In the genomic region with DNA sequence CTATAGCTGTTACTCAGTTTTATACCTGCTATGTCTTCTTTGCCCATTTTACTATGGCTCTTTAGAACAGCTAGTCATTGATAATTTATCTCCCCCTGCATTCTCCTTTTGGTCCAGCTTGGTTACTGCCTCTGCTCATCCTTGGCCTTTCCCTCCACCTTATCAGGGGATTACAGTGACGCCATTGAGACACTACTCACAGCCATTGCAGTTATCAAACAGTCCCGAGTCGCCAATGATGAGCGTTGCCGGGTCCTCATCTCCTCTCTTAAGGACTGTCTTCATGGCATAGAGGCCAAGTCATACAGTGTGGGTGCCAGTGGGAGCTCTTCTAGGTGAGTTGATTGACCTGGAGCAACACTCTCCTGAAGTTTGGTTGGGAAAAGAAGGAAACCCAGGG, we compare ENCODE assay signal across 18 mouse cellular contexts. TPM values are rescaled to one million over a fixed set of nuclear protein-coding genes. Genes with fewer than 3 reads are reported as not detected.
A peak's percentile ranks its signal among the peaks of the same experiment; 100 is the strongest.
DNase-seq lines count a peak whose midpoint lies in the region; ATAC-seq and TF ChIP-seq lines count a peak whose summit lies in the region.
"Had no signal": no experiment of that assay in that cellular context is flagged by ENCODE, and none has a peak within 500 bp of the region (broad histone marks: within the 10 kb centered on the region; RNA-seq: fewer than 3 reads in every experiment).

No protein-coding gene starts in this region.

- peak; percentile 66 for DNase-seq in c-Kit-positive CD71-positive TER-119-positive erythroid progenitor cells, embryonic 14.5 days (ENCODE audit: low spot score)
- peak; percentile 40 to 45 (median 42) for DNase-seq in liver, embryonic 14.5 days (ENCODE audit: low read depth in 3 of 3, low spot score in 3 of 3)
- no peak for DNase-seq in embryonic facial prominence, embryonic 10.5 days (ENCODE audit: low spot score)
- no peak for DNase-seq in hindbrain, postnatal 0 days (ENCODE audit: low spot score)
- DNase-seq in thymus, postnatal 25 days, result no peak
- DNase-seq: adrenal gland, postnatal 10 days; cerebellum, adult 2 months; cerebellum, postnatal 10 days; gastrocnemius, adult 2 months; gastrocnemius, postnatal 25 days; heart, postnatal 36 days had no signal

- no peak for TF ChIP-seq EP300 in liver, embryonic 14.5 days (IDR thresholded peaks at IDR 0.05; ENCODE audit: low read depth)

- 27% methylated on average over 5 of the region's 5 CpGs for WGBS in liver, embryonic 14.5 days (ENCODE audit: insufficient replicate concordance)
- 90% methylated on average over 5 of the region's 5 CpGs for WGBS in embryonic facial prominence, embryonic 10.5 days
- 97% methylated on average over 5 of the region's 5 CpGs for WGBS in hindbrain, postnatal 0 days

- peak overlapping the region; percentile 21; the same call in 1 of the 2 replicates for H3K27ac ChIP-seq in liver, embryonic 14.5 days
- H3K27ac ChIP-seq in embryonic facial prominence, embryonic 10.5 days (replicated peaks), result no peak overlapping the region
- no peak overlapping the region for H3K27ac ChIP-seq in hindbrain, postnatal 0 days
- H3K27ac ChIP-seq: embryonic facial prominence, embryonic 12.5 days; forebrain, embryonic 13.5 days; heart, embryonic 13.5 days; hindbrain, embryonic 15.5 days had no signal

- H3K9ac ChIP-seq in liver, embryonic 14.5 days (replicated peaks), result no peak overlapping the region
- no peak overlapping the region for H3K9ac ChIP-seq in hindbrain, postnatal 0 days (replicated peaks; ENCODE audit: low read length)
- H3K9ac ChIP-seq: embryonic facial prominence, embryonic 12.5 days; forebrain, embryonic 13.5 days; heart, embryonic 13.5 days; hindbrain, embryonic 15.5 days had no signal

- H3K4me3 ChIP-seq in liver, embryonic 14.5 days (ENCODE audit: insufficient read depth in 1 of 2, low read depth in 2 of 2, low read length in 2 of 2), result no peak overlapping the region
- H3K4me3 ChIP-seq in embryonic facial prominence, embryonic 10.5 days, result no peak overlapping the region
- no peak overlapping the region for H3K4me3 ChIP-seq in hindbrain, postnatal 0 days (ENCODE audit: low read length)
- H3K4me3 ChIP-seq: embryonic facial prominence, embryonic 12.5 days; forebrain, embryonic 13.5 days; gastrocnemius, adult 2 months; heart, embryonic 13.5 days; hindbrain, embryonic 15.5 days had no signal

- peak; percentile 70; the same call in 1 of the 2 replicates for ATAC-seq in erythroid progenitor cell, adult 5-6 weeks (replicated peaks; ENCODE audit: low FRiP score, poor library complexity, severe bottlenecking)
- peak; percentile 82 for ATAC-seq in liver, embryonic 14.5 days (ENCODE audit: insufficient read depth)
- peak; percentile 59 for ATAC-seq in megakaryocyte-erythroid progenitor cell, adult 5-6 weeks (replicated peaks; ENCODE audit: low FRiP score, low TSS enrichment, poor library complexity, severe bottlenecking)
- ATAC-seq in hindbrain, postnatal 0 days, result no peak
- ATAC-seq: forebrain, embryonic 13.5 days; inflammation-experienced regulatory T-cells, adult 6 months had no signal

- peaks cover 85% of the 10 kb centered on the region for H3K36me3 ChIP-seq in liver, embryonic 14.5 days (replicated peaks; ENCODE audit: control insufficient read depth, insufficient read depth, low read depth)
- peaks cover 99% of the 10 kb centered on the region for H3K36me3 ChIP-seq in embryonic facial prominence, embryonic 10.5 days (replicated peaks)
- peaks cover 58% of the 10 kb centered on the region for H3K36me3 ChIP-seq in hindbrain, postnatal 0 days (ENCODE audit: insufficient read depth, low read length)

- H3K4me1 ChIP-seq in liver, embryonic 14.5 days (replicated peaks; ENCODE audit: control insufficient read depth in 2 of 2, insufficient read depth in 2 of 2, low read length in 1 of 2), result peaks cover 3 to 8% of the 10 kb centered on the region in 2 experiments; a peak in 3 of 4 replicates
- no peaks in the 10 kb centered on the region for H3K4me1 ChIP-seq in embryonic facial prominence, embryonic 10.5 days
- no peaks in the 10 kb centered on the region for H3K4me1 ChIP-seq in hindbrain, postnatal 0 days (ENCODE audit: insufficient read depth, low read length)
- H3K4me1 ChIP-seq: embryonic facial prominence, embryonic 12.5 days; forebrain, embryonic 13.5 days; heart, embryonic 13.5 days; hindbrain, embryonic 15.5 days had no signal

- H3K9me3 ChIP-seq in liver, embryonic 14.5 days (ENCODE audit: control insufficient read depth, low read length), result no peaks in the 10 kb centered on the region
- no peaks in the 10 kb centered on the region for H3K9me3 ChIP-seq in embryonic facial prominence, embryonic 10.5 days
- no peaks in the 10 kb centered on the region for H3K9me3 ChIP-seq in hindbrain, postnatal 0 days (ENCODE audit: low read length)
- H3K9me3 ChIP-seq: embryonic facial prominence, embryonic 12.5 days; forebrain, embryonic 13.5 days; heart, embryonic 13.5 days; hindbrain, embryonic 15.5 days had no signal

- no peak for TF ChIP-seq CTCF in liver, embryonic 14.5 days (IDR thresholded peaks at IDR 0.05; ENCODE audit: low read depth)
- no peak for TF ChIP-seq CTCF in hindbrain, postnatal 0 days (IDR thresholded peaks at IDR 0.05; ENCODE audit: low read depth)

- no peaks in the 10 kb centered on the region for H3K27me3 ChIP-seq in liver, embryonic 14.5 days (ENCODE audit: control insufficient read depth, insufficient read depth, low read length)
- no peaks in the 10 kb centered on the region for H3K27me3 ChIP-seq in embryonic facial prominence, embryonic 10.5 days (replicated peaks; ENCODE audit: low read depth, poor library complexity, severe bottlenecking)
- H3K27me3 ChIP-seq in hindbrain, postnatal 0 days (ENCODE audit: insufficient read depth, low read length), result no peaks in the 10 kb centered on the region
- H3K27me3 ChIP-seq: embryonic facial prominence, embryonic 12.5 days; forebrain, embryonic 13.5 days; heart, embryonic 13.5 days; hindbrain, embryonic 15.5 days had no signal

- peak overlapping the region; percentile 31 for H3K4me2 ChIP-seq in liver, embryonic 14.5 days (ENCODE audit: low read depth)
- H3K4me2 ChIP-seq in hindbrain, postnatal 0 days (ENCODE audit: low read depth, low read length), result no peak overlapping the region
- H3K4me2 ChIP-seq: embryonic facial prominence, embryonic 12.5 days; forebrain, embryonic 13.5 days; heart, embryonic 13.5 days; hindbrain, embryonic 15.5 days had no signal

RNA-seq across cellular contexts. Expression of a gene that starts 13.5 kb away (rescaled TPM):
- 28.1 and 46.1 TPM in 2 replicates for total RNA-seq in erythroid progenitor cell, adult 5-6 weeks (2015; ENCODE audit: low replicate concordance)
- total RNA-seq in erythroid progenitor cell, adult 5-6 weeks (2017; ENCODE audit: low replicate concordance), result 30.5 and 34.8 TPM in 2 replicates
- 16.8 and 20.5 TPM in 2 replicates for polyA plus RNA-seq in liver, embryonic 14.5 days (2012; rRNA removed)
- polyA plus RNA-seq in liver, embryonic 14.5 days (2014; fragmentation: Nextera tagmentation; extraction: Ambion mirVana), result 26.9 and 31.0 TPM in 2 replicates
- 71.9 and 73.0 TPM in 2 replicates for total RNA-seq in megakaryocyte-erythroid progenitor cell, adult 5-6 weeks (2014; fragmentation: Nextera tagmentation)
- total RNA-seq in megakaryocyte-erythroid progenitor cell, adult 5-6 weeks (2017), result 61.3 and 105 TPM in 2 replicates
- 62.2 and 64.0 TPM in 2 replicates for polyA plus RNA-seq in embryonic facial prominence, embryonic 10.5 days (2016; fragmentation: Nextera tagmentation; extraction: Ambion mirVana)
- 47.7 and 58.2 TPM in 2 replicates for total RNA-seq in hindbrain, postnatal 0 days (2014; rRNA removed)
- 60.2 and 64.2 TPM in 2 replicates for polyA plus RNA-seq in hindbrain, postnatal 0 days (2015; fragmentation: Nextera tagmentation; extraction: Ambion mirVana)

RNA-seq across cellular contexts. Expression of a gene that starts 14.4 kb away (rescaled TPM):
- 73.4 and 91.5 TPM in 2 replicates for total RNA-seq in erythroid progenitor cell, adult 5-6 weeks (2015; ENCODE audit: low replicate concordance)
- total RNA-seq in erythroid progenitor cell, adult 5-6 weeks (2017; ENCODE audit: low replicate concordance), result 63.5 and 75.6 TPM in 2 replicates
- polyA plus RNA-seq in liver, embryonic 14.5 days (2012; rRNA removed), result 16.2 and 22.9 TPM in 2 replicates
- polyA plus RNA-seq in liver, embryonic 14.5 days (2014; fragmentation: Nextera tagmentation; extraction: Ambion mirVana), result 12.8 and 14.1 TPM in 2 replicates
- total RNA-seq in megakaryocyte-erythroid progenitor cell, adult 5-6 weeks (2014; fragmentation: Nextera tagmentation), result 98.2 and 112 TPM in 2 replicates
- total RNA-seq in megakaryocyte-erythroid progenitor cell, adult 5-6 weeks (2017), result 36.3 and 39.4 TPM in 2 replicates
- 54.5 and 55.3 TPM in 2 replicates for polyA plus RNA-seq in embryonic facial prominence, embryonic 10.5 days (2016; fragmentation: Nextera tagmentation; extraction: Ambion mirVana)
- 44.9 and 47.4 TPM in 2 replicates for total RNA-seq in hindbrain, postnatal 0 days (2014; rRNA removed)
- 34.4 and 36.2 TPM in 2 replicates for polyA plus RNA-seq in hindbrain, postnatal 0 days (2015; fragmentation: Nextera tagmentation; extraction: Ambion mirVana)

RNA-seq across cellular contexts. Expression of a gene that starts 16.6 kb away (rescaled TPM):
- 9.2 and 15.5 TPM in 2 replicates for total RNA-seq in erythroid progenitor cell, adult 5-6 weeks (2015; ENCODE audit: low replicate concordance)
- 7.7 and 11.8 TPM in 2 replicates for total RNA-seq in erythroid progenitor cell, adult 5-6 weeks (2017; ENCODE audit: low replicate concordance)
- 9.7 and 15.6 TPM in 2 replicates for polyA plus RNA-seq in liver, embryonic 14.5 days (2012; rRNA removed)
- polyA plus RNA-seq in liver, embryonic 14.5 days (2014; fragmentation: Nextera tagmentation; extraction: Ambion mirVana), result 13.2 and 16.9 TPM in 2 replicates
- 9.0 and 14.9 TPM in 2 replicates for total RNA-seq in megakaryocyte-erythroid progenitor cell, adult 5-6 weeks (2014; fragmentation: Nextera tagmentation)
- 12.2 and 19.9 TPM in 2 replicates for total RNA-seq in megakaryocyte-erythroid progenitor cell, adult 5-6 weeks (2017)
- 62.2 and 68.6 TPM in 2 replicates for polyA plus RNA-seq in embryonic facial prominence, embryonic 10.5 days (2016; fragmentation: Nextera tagmentation; extraction: Ambion mirVana)
- 20.7 and 28.4 TPM in 2 replicates for total RNA-seq in hindbrain, postnatal 0 days (2014; rRNA removed)
- polyA plus RNA-seq in hindbrain, postnatal 0 days (2015; fragmentation: Nextera tagmentation; extraction: Ambion mirVana), result 35.8 and 42.0 TPM in 2 replicates

RNA-seq across cellular contexts. Expression of a gene that starts 37.5 kb away (rescaled TPM):
- total RNA-seq in erythroid progenitor cell, adult 5-6 weeks (2015; ENCODE audit: low replicate concordance), result 23.8 and 27.7 TPM in 2 replicates
- total RNA-seq in erythroid progenitor cell, adult 5-6 weeks (2017; ENCODE audit: low replicate concordance), result 7.1 and 13.7 TPM in 2 replicates
- polyA plus RNA-seq in liver, embryonic 14.5 days (2012; rRNA removed), result 9.5 and 11.8 TPM in 2 replicates
- 11.0 and 12.9 TPM in 2 replicates for polyA plus RNA-seq in liver, embryonic 14.5 days (2014; fragmentation: Nextera tagmentation; extraction: Ambion mirVana)
- 17.7 and 27.3 TPM in 2 replicates for total RNA-seq in megakaryocyte-erythroid progenitor cell, adult 5-6 weeks (2014; fragmentation: Nextera tagmentation)
- 7.6 and 11.9 TPM in 2 replicates for total RNA-seq in megakaryocyte-erythroid progenitor cell, adult 5-6 weeks (2017)
- 12.8 and 13.9 TPM in 2 replicates for polyA plus RNA-seq in embryonic facial prominence, embryonic 10.5 days (2016; fragmentation: Nextera tagmentation; extraction: Ambion mirVana)
- 18.0 TPM in 2 replicates for total RNA-seq in hindbrain, postnatal 0 days (2014; rRNA removed)
- 15.6 and 16.6 TPM in 2 replicates for polyA plus RNA-seq in hindbrain, postnatal 0 days (2015; fragmentation: Nextera tagmentation; extraction: Ambion mirVana)

RNA-seq across cellular contexts. Expression of a gene that starts 37.7 kb away (rescaled TPM):
- 36.0 and 39.0 TPM in 2 replicates for total RNA-seq in erythroid progenitor cell, adult 5-6 weeks (2015; ENCODE audit: low replicate concordance)
- total RNA-seq in erythroid progenitor cell, adult 5-6 weeks (2017; ENCODE audit: low replicate concordance), result 8.5 and 14.6 TPM in 2 replicates
- polyA plus RNA-seq in liver, embryonic 14.5 days (2012; rRNA removed), result 7.5 and 8.3 TPM in 2 replicates
- 11.5 and 12.6 TPM in 2 replicates for polyA plus RNA-seq in liver, embryonic 14.5 days (2014; fragmentation: Nextera tagmentation; extraction: Ambion mirVana)
- total RNA-seq in megakaryocyte-erythroid progenitor cell, adult 5-6 weeks (2014; fragmentation: Nextera tagmentation), result 24.4 and 51.9 TPM in 2 replicates
- 7.2 and 8.8 TPM in 2 replicates for total RNA-seq in megakaryocyte-erythroid progenitor cell, adult 5-6 weeks (2017)
- polyA plus RNA-seq in embryonic facial prominence, embryonic 10.5 days (2016; fragmentation: Nextera tagmentation; extraction: Ambion mirVana), result 51.1 and 52.6 TPM in 2 replicates
- 15.1 and 16.6 TPM in 2 replicates for total RNA-seq in hindbrain, postnatal 0 days (2014; rRNA removed)
- polyA plus RNA-seq in hindbrain, postnatal 0 days (2015; fragmentation: Nextera tagmentation; extraction: Ambion mirVana), result 34.6 and 35.7 TPM in 2 replicates

Comparison
In these comparisons a context has a peak if more than half of its experiments do, and no peak if none do; other contexts are left out.
1. DNase-seq: peak in c-Kit-positive CD71-positive TER-119-positive erythroid progenitor cells, embryonic 14.5 days (single experiment) and liver, embryonic 14.5 days (3 of 3); none in embryonic facial prominence, embryonic 10.5 days (single experiment), hindbrain, postnatal 0 days (single experiment) and thymus, postnatal 25 days (single experiment).